Mouse (Mus musculus) G1E (cell line): ENCODE data around the gene Abca2. TPM values are rescaled to one million over a fixed set of nuclear protein-coding genes. Genes with fewer than 3 reads are reported as not detected.
A peak's percentile ranks its signal among the peaks of the same experiment; 100 is the strongest.

Experiments
- ATAC-seq: 2 replicates; pipeline ENCODE4 v1.8.0; 2016; ENCODE audit warnings: mild to moderate bottlenecking; ENCODE audit not compliant: insufficient number of reproducible peaks, poor library complexity, low FRiP score, severe bottlenecking; ENCODE audit errors: extremely low read depth
- DNase-seq: peaks from one replicate; pipeline ENCODE4 v3.0.0; 2012; ENCODE audit warnings: low spot score
- H3K27me3 ChIP-seq: 2 replicates; pipeline ENCODE4 v1.6.1; 2012; ENCODE audit warnings: mild to moderate bottlenecking, low read length, inconsistent platforms; ENCODE audit not compliant: insufficient read depth
- H3K36me3 ChIP-seq: replicated peaks from 2 replicates; pipeline ENCODE3; 2012; ENCODE audit warnings: mild to moderate bottlenecking, inconsistent platforms
- H3K4me1 ChIP-seq: 2 replicates; pipeline ENCODE4 v1.6.1; 2012; ENCODE audit warnings: low read depth, low read length, inconsistent platforms, mixed read lengths; ENCODE audit not compliant: insufficient read depth
- H3K4me3 ChIP-seq: 2 replicates; pipeline ENCODE4 v1.5.1; 2012; ENCODE audit warnings: low read depth, mild to moderate bottlenecking, inconsistent platforms, low read length, moderate library complexity, mixed read lengths
- H3K9me3 ChIP-seq: replicated peaks from 2 replicates; pipeline ENCODE4 v1.6.1; 2012; ENCODE audit warnings: inconsistent platforms
- CTCF ChIP-seq: IDR thresholded peaks from 2 replicates; pipeline ENCODE4 v1.5.1; 2012; ENCODE audit warnings: low read depth, low read length, inconsistent platforms, mixed read lengths
- GATA1 ChIP-seq: IDR thresholded peaks from 2 replicates; pipeline ENCODE4 v1.6.1; 2012; ENCODE audit warnings: borderline replicate concordance, low read length, inconsistent platforms, mixed read lengths
- GATA2 ChIP-seq: IDR thresholded peaks from 2 replicates; pipeline ENCODE4 v1.6.1; 2012; ENCODE audit warnings: low read depth, low read length, inconsistent platforms, borderline replicate concordance
- POLR2AphosphoS5 ChIP-seq: IDR thresholded peaks from 2 replicates; pipeline ENCODE4 v1.6.1; 2012; ENCODE audit warnings: low read depth, low read length, inconsistent platforms; ENCODE audit not compliant: insufficient replicate concordance
- TAL1 ChIP-seq: conservative IDR thresholded peaks from 2 replicates; pipeline ENCODE4 v1.6.1; 2012; ENCODE audit warnings: low read depth, low read length, inconsistent platforms, mixed read lengths
- polyA plus RNA-seq: library from polyadenylated mRNA; stranded (reverse); fragments of >175 nt; gene quantifications from 2 replicates; pipeline ENCODE4 v1.2.3, GENCODE M21; 2012
- total RNA-seq, 2 experiments: library from RNA; stranded (forward) in 1 of 2; stranded (reverse) in 1 of 2; fragments of 200-1000 nt in 1 of 2; fragments of >200 nt in 1 of 2; fragmentation: Nextera tagmentation in 1 of 2; gene quantifications; 2 replicates each; pipeline ENCODE4 v1.2.3; 2014 to 2017

Abca2 gene
- total and polyA plus RNA-seq, 3 experiments, result 2.8 to 18.6 (median 6.0) TPM

- H3K4me1 ChIP-seq, result peaks cover 28% of the 10 kb centered on the region
Measured at GRCm38 (mm10) chr2:25423626-25424025, 4.9 kb upstream of the Abca2 start.

GRCm38 (mm10) chr2:25425481-25425880, 3.0 kb upstream of the Abca2 start:
- ATAC-seq (no peak), DNase-seq (no peak)
- Histone ChIP-seq H3K4me1 (peaks cover 46% of the 10 kb centered on the region), H3K36me3 (no peaks in the 10 kb centered on the region), H3K4me3 (no peak overlapping the region), H3K9me3 (no peaks in the 10 kb centered on the region), H3K27me3 (peaks cover 55% of the 10 kb centered on the region)
- TF ChIP-seq TAL1 (no peak), GATA1 (no peak), CTCF (no peak), GATA2 (no peak), POLR2AphosphoS5 (no peak)

More at GRCm38 (mm10) chr2:25423626-25424025, 4.9 kb upstream of the Abca2 start:
- no peak for DNase-seq
- Histone ChIP-seq H3K36me3 (no peaks in the 10 kb centered on the region), H3K9me3 (no peaks in the 10 kb centered on the region), H3K27me3 (peaks cover 38% of the 10 kb centered on the region), H3K4me3 (no peak overlapping the region)
- TF ChIP-seq CTCF (no peak), POLR2AphosphoS5 (no peak), GATA2 (no peak), TAL1 (no peak), GATA1 (no peak)
- no peak for ATAC-seq

GRCm38 (mm10) chr2:25426721-25427191, 1.7 kb upstream of the Abca2 start:
- peak; percentile 35; the same call in 1 of the 2 replicates for ATAC-seq
- Histone ChIP-seq H3K9me3 (no peaks in the 10 kb centered on the region), H3K36me3 (no peaks in the 10 kb centered on the region), H3K4me3 (no peak overlapping the region), H3K27me3 (peaks cover 64% of the 10 kb centered on the region), H3K4me1 (peaks cover 49% of the 10 kb centered on the region)
- no peak for TF ChIP-seq POLR2AphosphoS5
- TF ChIP-seq CTCF, result peak; percentile 72
- DNase-seq, result peak; percentile 69

- Histone ChIP-seq H3K4me3 (no peak overlapping the region), H3K9me3 (no peaks in the 10 kb centered on the region), H3K36me3 (no peaks in the 10 kb centered on the region), H3K27me3 (peaks cover 68% of the 10 kb centered on the region), H3K4me1 (peaks cover 47% of the 10 kb centered on the region)
- no peak for TF ChIP-seq TAL1
- no peak for TF ChIP-seq GATA2
- TF ChIP-seq CTCF, result no peak
- TF ChIP-seq POLR2AphosphoS5, result no peak
- no peak for TF ChIP-seq GATA1
- ATAC-seq (no peak), DNase-seq (no peak)
Measured at GRCm38 (mm10) chr2:25427256-25427655, 1.2 kb upstream of the Abca2 start.

GRCm38 (mm10) chr2:25429435-25430180, 1.1 kb downstream of the Abca2 start:
- ATAC-seq (no peak), DNase-seq (no peak)
- peaks cover 59% of the 10 kb centered on the region for H3K27me3 ChIP-seq
- H3K4me3 ChIP-seq, result peak overlapping the region; percentile 77
- no peak for TF ChIP-seq GATA2
- TF ChIP-seq CTCF, result no peak
- TF ChIP-seq TAL1, result no peak
- no peak for TF ChIP-seq GATA1
- TF ChIP-seq POLR2AphosphoS5, result no peak
- no peaks in the 10 kb centered on the region for H3K36me3 ChIP-seq
- no peaks in the 10 kb centered on the region for H3K9me3 ChIP-seq
- peaks cover 34% of the 10 kb centered on the region for H3K4me1 ChIP-seq

GRCm38 (mm10) chr2:25430395-25431233, 2.1 kb downstream of the Abca2 start:
- ATAC-seq (no peak), DNase-seq (no peak)
- peaks cover 34% of the 10 kb centered on the region for H3K4me1 ChIP-seq
- H3K4me3 ChIP-seq, result no peak overlapping the region
- peaks cover 8% of the 10 kb centered on the region for H3K36me3 ChIP-seq
- H3K9me3 ChIP-seq, result no peaks in the 10 kb centered on the region
- no peak for TF ChIP-seq GATA2
- TF ChIP-seq CTCF, result no peak
- no peak for TF ChIP-seq TAL1
- no peak for TF ChIP-seq POLR2AphosphoS5
- TF ChIP-seq GATA1, result no peak
- peaks cover 54% of the 10 kb centered on the region for H3K27me3 ChIP-seq
